Mouse (Mus musculus): ENCODE measurements around the gene Pus1. TPM values are rescaled to one million over a fixed set of nuclear protein-coding genes. Genes with fewer than 3 reads are reported as not detected.
"Not testable (repeated sequence)": the region's sequence is repeated elsewhere in the genome, so short reads cannot be mapped to it uniquely, and the experiment has no call there.

Gene Pus1
- polyA plus RNA-seq, 1 experiment from 2014 or later = 20.8 TPM

GRCm38 (mm10) chr5:110776141-110776540, 4.3 kb downstream of the Pus1 start:
- Histone ChIP-seq H3K27me3 (replicated peaks; ENCODE audit: control insufficient read depth, insufficient read depth, low read length) (no peaks in the 10 kb centered on the region), H3K4me1 (ENCODE audit: control insufficient read depth, insufficient read depth, low read length) (peaks cover 5% of the 10 kb centered on the region; the same call in 1 of the 2 replicates), H3K27ac (replicated peaks; ENCODE audit: low read depth, low read length) (no peak overlapping the region), H3K4me2 (ENCODE audit: low read depth, low read length) (no peak overlapping the region), H3K36me3 (ENCODE audit: control insufficient read depth, insufficient read depth, low read length) (peaks cover 54% of the 10 kb centered on the region), H3K9me3 (ENCODE audit: control insufficient read depth, low read length) (no peaks in the 10 kb centered on the region), H3K4me3 (ENCODE audit: low read depth, low read length) (no peak overlapping the region), H3K9ac (ENCODE audit: low read depth, low read length) (no peak overlapping the region)
- WGBS = 88% methylated on average over 2 of the region's 2 CpGs
- ATAC-seq (ENCODE audit: low read depth) (no peak), DNase-seq (ENCODE audit: low spot score) (no peak)

- no peak overlapping the region for H3K27ac ChIP-seq (replicated peaks; ENCODE audit: low read depth, low read length)
- whole genome bisulfite sequencing = 95% methylated on average over 10 of the region's 11 CpGs
- H3K36me3 ChIP-seq (ENCODE audit: control insufficient read depth, insufficient read depth, low read length) = peaks cover 54% of the 10 kb centered on the region
- no peak overlapping the region for H3K4me2 ChIP-seq (ENCODE audit: low read depth, low read length)
- no peaks in the 10 kb centered on the region for H3K27me3 ChIP-seq (replicated peaks; ENCODE audit: control insufficient read depth, insufficient read depth, low read length)
- ATAC-seq (ENCODE audit: low read depth) (no peak), DNase-seq (ENCODE audit: low spot score) (no peak)
- no peak overlapping the region for H3K4me3 ChIP-seq (ENCODE audit: low read depth, low read length)
- H3K4me1 ChIP-seq (ENCODE audit: control insufficient read depth, insufficient read depth, low read length) = peaks cover 5% of the 10 kb centered on the region; the same call in 1 of the 2 replicates
- H3K9ac ChIP-seq (ENCODE audit: low read depth, low read length) = 0 out of 2 replicates have a peak overlapping the region, but pooled peaks have one; percentile 8
- no peaks in the 10 kb centered on the region for H3K9me3 ChIP-seq (ENCODE audit: control insufficient read depth, low read length)
Observed at GRCm38 (mm10) chr5:110774511-110774910, 5.9 kb downstream of the Pus1 start.

- DNase-seq (ENCODE audit: low spot score); ATAC-seq (ENCODE audit: low read depth); H3K27me3 ChIP-seq (replicated peaks; ENCODE audit: control insufficient read depth, insufficient read depth, low read length); H3K9me3 ChIP-seq (ENCODE audit: control insufficient read depth, low read length); H3K9ac ChIP-seq (ENCODE audit: low read depth, low read length); H3K27ac ChIP-seq (replicated peaks; ENCODE audit: low read depth, low read length); H3K4me2 ChIP-seq (ENCODE audit: low read depth, low read length); H3K4me3 ChIP-seq (ENCODE audit: low read depth, low read length): not testable (repeated sequence)
- peaks cover 54% of the 10 kb centered on the region for H3K36me3 ChIP-seq (ENCODE audit: control insufficient read depth, insufficient read depth, low read length)
- 95% methylated on average over 9 of the region's 10 CpGs for WGBS
- peaks cover 12% of the 10 kb centered on the region for H3K4me1 ChIP-seq (ENCODE audit: control insufficient read depth, insufficient read depth, low read length)
Observed at GRCm38 (mm10) chr5:110772945-110773344, 7.5 kb downstream of the Pus1 start.

GRCm38 (mm10) chr5:110770448-110771158, 9.9 kb downstream of the Pus1 start, which contains the start of gene Ep400:
Gene Ep400 (minus strand): TSS chr5:110770717.
- peak; percentile 100 for DNase-seq (ENCODE audit: low spot score)
- H3K27me3 ChIP-seq (replicated peaks; ENCODE audit: control insufficient read depth, insufficient read depth, low read length) = no peaks in the 10 kb centered on the region
- H3K27ac ChIP-seq (replicated peaks; ENCODE audit: low read depth, low read length) = peak within 1 kb of the TSS; percentile 97
- under 1% methylated on average over 48 of the region's 83 CpGs for WGBS
- H3K9ac ChIP-seq (ENCODE audit: low read depth, low read length) = peak within 1 kb of the TSS; percentile 92
- peak within 1 kb of the TSS; percentile 70 for H3K4me2 ChIP-seq (ENCODE audit: low read depth, low read length)
- peak within 1 kb of the TSS; percentile 95 for H3K4me3 ChIP-seq (ENCODE audit: low read depth, low read length)
- H3K4me1 ChIP-seq (ENCODE audit: control insufficient read depth, insufficient read depth, low read length) = peaks cover 12% of the 10 kb centered on the region
- no peaks in the 10 kb centered on the region for H3K9me3 ChIP-seq (ENCODE audit: control insufficient read depth, low read length)
- peak; percentile 98 for ATAC-seq (ENCODE audit: low read depth)
- peaks cover 35% of the 10 kb centered on the region for H3K36me3 ChIP-seq (ENCODE audit: control insufficient read depth, insufficient read depth, low read length)

- ATAC-seq (ENCODE audit: low read depth) = peak; percentile 45
- Histone ChIP-seq H3K9ac (ENCODE audit: low read depth, low read length) (peak overlapping the region; percentile 92), H3K27me3 (replicated peaks; ENCODE audit: control insufficient read depth, insufficient read depth, low read length) (no peaks in the 10 kb centered on the region), H3K9me3 (ENCODE audit: control insufficient read depth, low read length) (no peaks in the 10 kb centered on the region), H3K4me1 (ENCODE audit: control insufficient read depth, insufficient read depth, low read length) (peaks cover 12% of the 10 kb centered on the region), H3K4me3 (ENCODE audit: low read depth, low read length) (peak overlapping the region; percentile 95), H3K27ac (replicated peaks; ENCODE audit: low read depth, low read length) (peak overlapping the region; percentile 97), H3K4me2 (ENCODE audit: low read depth, low read length) (peak overlapping the region; percentile 70), H3K36me3 (ENCODE audit: control insufficient read depth, insufficient read depth, low read length) (peaks cover 29% of the 10 kb centered on the region)
- WGBS = 0% methylated on average over 28 of the region's 58 CpGs
- peak; percentile 53 for DNase-seq (ENCODE audit: low spot score)
Observed at GRCm38 (mm10) chr5:110770031-110770445, 10.4 kb downstream of the Pus1 start.

GRCm38 (mm10) chr5:110769272-110769671, 11.2 kb downstream of the Pus1 start:
- ATAC-seq (ENCODE audit: low read depth) = no peak
- Histone ChIP-seq H3K4me2 (ENCODE audit: low read depth, low read length) (peak overlapping the region; percentile 70), H3K9ac (ENCODE audit: low read depth, low read length) (peak overlapping the region; percentile 92), H3K4me1 (ENCODE audit: control insufficient read depth, insufficient read depth, low read length) (peaks cover 12% of the 10 kb centered on the region), H3K27me3 (replicated peaks; ENCODE audit: control insufficient read depth, insufficient read depth, low read length) (no peaks in the 10 kb centered on the region), H3K36me3 (ENCODE audit: control insufficient read depth, insufficient read depth, low read length) (peaks cover 22% of the 10 kb centered on the region), H3K27ac (replicated peaks; ENCODE audit: low read depth, low read length) (no peak overlapping the region), H3K4me3 (ENCODE audit: low read depth, low read length) (peak overlapping the region; percentile 95), H3K9me3 (ENCODE audit: control insufficient read depth, low read length) (no peaks in the 10 kb centered on the region)
- DNase-seq (ENCODE audit: low spot score) = no peak
- 62% methylated on average over 4 of the region's 4 CpGs for WGBS

GRCm38 (mm10) chr5:110763890-110764289, 16.6 kb downstream of the Pus1 start:
- ATAC-seq (ENCODE audit: low read depth) = no peak
- Histone ChIP-seq H3K27ac (replicated peaks; ENCODE audit: low read depth, low read length) (no peak overlapping the region), H3K4me3 (ENCODE audit: low read depth, low read length) (no peak overlapping the region), H3K27me3 (replicated peaks; ENCODE audit: control insufficient read depth, insufficient read depth, low read length) (no peaks in the 10 kb centered on the region), H3K4me1 (ENCODE audit: control insufficient read depth, insufficient read depth, low read length) (peaks cover 5% of the 10 kb centered on the region; the same call in 1 of the 2 replicates), H3K9me3 (ENCODE audit: control insufficient read depth, low read length) (no peaks in the 10 kb centered on the region), H3K9ac (ENCODE audit: low read depth, low read length) (no peak overlapping the region), H3K4me2 (ENCODE audit: low read depth, low read length) (no peak overlapping the region), H3K36me3 (ENCODE audit: control insufficient read depth, insufficient read depth, low read length) (peaks cover 8% of the 10 kb centered on the region; the same call in 1 of the 2 replicates)
- 94% methylated on average over 8 of the region's 8 CpGs for WGBS
- no peak for DNase-seq (ENCODE audit: low spot score)

- DNase-seq (ENCODE audit: low spot score) = no peak
- no peaks in the 10 kb centered on the region for H3K4me1 ChIP-seq (ENCODE audit: control insufficient read depth, insufficient read depth, low read length)
- H3K27ac ChIP-seq (replicated peaks; ENCODE audit: low read depth, low read length) = no peak overlapping the region
- H3K36me3 ChIP-seq (ENCODE audit: control insufficient read depth, insufficient read depth, low read length) = peaks cover 27% of the 10 kb centered on the region
- WGBS = 94% methylated on average over 1 of the region's 1 CpGs
- no peaks in the 10 kb centered on the region for H3K27me3 ChIP-seq (replicated peaks; ENCODE audit: control insufficient read depth, insufficient read depth, low read length)
- no peaks in the 10 kb centered on the region for H3K9me3 ChIP-seq (ENCODE audit: control insufficient read depth, low read length)
- H3K4me3 ChIP-seq (ENCODE audit: low read depth, low read length) = no peak overlapping the region
- ATAC-seq (ENCODE audit: low read depth) = no peak
- H3K9ac ChIP-seq (ENCODE audit: low read depth, low read length) = no peak overlapping the region
- no peak overlapping the region for H3K4me2 ChIP-seq (ENCODE audit: low read depth, low read length)
Observed at GRCm38 (mm10) chr5:110745021-110745420, 35.4 kb downstream of the Pus1 start.

Measured in embryonic facial prominence, embryonic 14.5 days (tissue).